Mouse (Mus musculus) lung, embryonic 16.5 days (tissue): ENCODE measurements around the gene Rnf128. TPM values are rescaled to one million over a fixed set of nuclear protein-coding genes. Genes with fewer than 3 reads are reported as not detected.

Source experiments
- polyA plus RNA-seq: library from polyadenylated mRNA; unstranded; fragments of >200 nt; fragmentation: Nextera tagmentation; extraction: Ambion mirVana; gene quantifications from 2 replicates; pipeline ENCODE4 v1.2.1, GENCODE M21; 2015

The Rnf128 gene
- polyA plus RNA-seq, 1 experiment from 2014 or later, result 5.9 TPM

Other genes starting within 250 kb of the Rnf128 start
- not detected in 2 replicates for gene Trap1a, start 229.6 kb upstream of the Rnf128 start, polyA plus RNA-seq
- gene D330045A20Rik, start 82.9 kb upstream of the Rnf128 start, polyA plus RNA-seq, result 0.94 and 1.6 TPM in 2 replicates
- 4.3 and 4.9 TPM in 2 replicates for gene Tbc1d8b, start 121.7 kb downstream of the Rnf128 start, polyA plus RNA-seq
- gene Gm15013, start 151.2 kb downstream of the Rnf128 start, polyA plus RNA-seq, result 0.26 TPM in 1 of 2 replicates, not detected in the other
- 0.28 TPM in 1 of 2 replicates, not detected in the other for gene Ripply1, start 219.0 kb downstream of the Rnf128 start, polyA plus RNA-seq
- gene Cldn2, start 237.5 kb downstream of the Rnf128 start, polyA plus RNA-seq, result 0.29 and 0.62 TPM in 2 replicates